Mouse (Mus musculus): Measurements from ENCODE around the gene Macrod1.

The Macrod1 gene

DNA sequence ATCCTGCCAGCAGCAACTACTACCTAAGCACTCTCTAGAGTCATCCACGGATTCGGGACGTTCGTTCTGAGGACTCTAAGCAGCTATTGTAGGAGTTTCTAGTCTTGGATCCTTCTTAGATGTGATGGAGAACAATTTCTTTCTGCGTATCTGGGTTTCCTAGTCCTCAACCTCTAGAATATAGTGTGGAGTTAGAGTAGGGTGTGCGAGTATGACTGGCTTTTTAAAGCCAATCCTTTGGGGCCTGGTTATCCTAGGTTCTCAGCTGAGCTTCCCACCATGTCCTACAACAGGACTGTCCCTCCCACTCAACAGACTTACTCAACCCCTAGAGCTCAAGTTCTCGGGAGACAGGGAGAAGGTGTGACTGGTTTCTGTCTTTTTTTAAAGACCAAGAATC is 148.7 kb downstream of the Macrod1 start:
- no peak for DNase-seq

DNA sequence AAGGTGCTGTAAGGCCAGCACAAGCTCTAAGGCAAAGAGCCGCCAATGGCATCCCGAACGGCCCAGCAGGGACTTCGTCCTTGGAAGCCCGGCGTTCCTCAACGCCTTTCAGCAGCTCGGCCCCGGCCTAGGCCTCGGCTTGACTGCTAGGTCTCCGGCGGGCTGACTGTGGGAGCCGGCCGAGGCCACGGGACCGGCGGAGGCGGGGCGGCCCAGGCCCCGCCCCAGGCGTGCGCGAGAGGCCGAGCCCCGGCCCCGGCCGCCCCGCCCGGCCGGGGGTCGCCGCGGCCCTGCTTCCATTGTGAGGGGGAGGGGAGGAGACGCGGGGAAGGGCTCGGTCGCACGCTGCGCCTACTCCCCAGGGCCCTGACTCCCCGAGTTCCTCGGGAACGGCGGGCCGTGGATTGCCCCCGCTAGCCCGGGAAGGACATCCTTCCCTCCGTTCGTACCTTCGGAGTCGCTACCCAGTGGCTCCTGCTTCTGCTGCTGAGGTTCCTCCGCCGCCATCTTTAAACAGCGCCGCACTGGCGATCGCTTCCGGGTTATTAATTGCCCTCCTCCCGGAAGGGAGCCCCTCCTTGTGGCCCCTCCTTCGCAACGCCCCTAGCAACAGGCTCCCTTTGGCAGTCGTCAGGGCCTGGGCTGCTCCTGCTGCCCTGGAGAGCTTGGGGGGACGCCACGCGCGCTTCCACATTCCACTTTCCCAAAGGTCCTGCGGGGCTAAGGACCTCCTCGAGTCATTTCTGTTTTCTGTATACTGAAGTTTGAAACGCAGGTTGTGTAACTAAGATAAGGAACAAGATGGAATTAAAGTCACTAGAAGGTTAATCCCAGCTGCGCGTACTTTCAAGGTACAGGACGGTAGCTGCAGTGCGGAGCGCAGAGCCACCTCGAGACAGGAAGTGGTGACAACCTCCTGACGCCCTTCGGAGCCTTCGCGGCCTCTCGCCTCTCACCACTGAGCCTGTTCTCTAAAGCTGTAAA is 149.4 kb downstream of the Macrod1 start, which contains the start of gene Otub1:
Gene Otub1 (minus strand): TSS at position 564 of the 984 bp plus-strand sequence.
- DNase-seq, result peak; percentile 97

DNA sequence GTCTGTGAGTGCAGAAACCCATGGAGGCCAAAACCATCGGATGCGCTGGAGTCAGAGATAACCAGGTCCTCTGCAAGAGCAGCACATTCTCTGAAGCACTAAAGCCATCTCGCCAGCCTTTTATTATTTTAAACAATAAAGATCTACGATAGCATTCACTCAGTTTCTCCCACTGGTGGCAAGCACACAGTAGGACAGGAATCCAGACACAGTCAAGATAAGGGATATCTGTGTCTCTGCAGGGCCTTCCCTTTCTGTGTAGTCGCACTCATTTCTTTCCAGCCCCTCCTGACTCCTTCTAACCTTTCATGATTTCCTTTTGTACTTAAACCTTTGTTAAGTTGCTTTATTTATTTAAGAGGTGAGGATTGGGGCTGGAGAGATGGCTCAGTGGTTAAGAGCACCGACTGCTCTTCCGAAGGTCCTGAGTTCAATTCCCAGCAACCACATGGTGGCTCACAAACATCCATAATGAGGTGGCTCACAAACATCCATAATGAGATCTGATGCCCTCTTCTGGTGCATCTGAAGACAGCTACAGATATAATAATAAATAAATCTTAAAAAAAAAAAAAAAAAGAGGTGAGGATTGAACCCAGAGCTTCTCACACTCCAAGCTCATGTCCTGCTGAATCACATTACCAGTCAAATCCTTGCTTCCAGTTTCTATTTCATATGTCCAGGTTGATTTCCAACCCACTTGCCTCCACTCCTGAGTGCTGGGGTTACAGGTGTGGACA is 153.5 kb downstream of the Macrod1 start:
- DNase-seq, result no peak

DNA sequence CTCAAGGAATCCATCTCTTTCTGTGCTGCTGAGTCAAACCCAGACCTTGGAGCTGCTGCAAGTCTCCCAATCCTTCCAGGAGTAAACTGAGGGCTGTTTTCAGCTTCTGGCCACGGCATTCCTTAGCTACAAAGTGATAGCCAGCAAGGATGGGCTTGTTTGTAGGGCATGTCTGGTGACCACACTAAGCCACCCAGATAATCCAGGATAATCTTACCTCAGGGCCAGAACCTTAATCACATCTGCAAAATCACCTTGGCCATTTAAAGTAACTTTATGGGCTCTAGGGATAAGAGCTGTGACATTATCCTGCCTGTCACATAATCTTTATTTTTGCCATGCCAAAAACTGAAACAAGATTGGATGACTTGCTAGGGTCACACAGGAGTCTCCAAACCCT is 155.6 kb downstream of the Macrod1 start:
- no peak for DNase-seq

DNA sequence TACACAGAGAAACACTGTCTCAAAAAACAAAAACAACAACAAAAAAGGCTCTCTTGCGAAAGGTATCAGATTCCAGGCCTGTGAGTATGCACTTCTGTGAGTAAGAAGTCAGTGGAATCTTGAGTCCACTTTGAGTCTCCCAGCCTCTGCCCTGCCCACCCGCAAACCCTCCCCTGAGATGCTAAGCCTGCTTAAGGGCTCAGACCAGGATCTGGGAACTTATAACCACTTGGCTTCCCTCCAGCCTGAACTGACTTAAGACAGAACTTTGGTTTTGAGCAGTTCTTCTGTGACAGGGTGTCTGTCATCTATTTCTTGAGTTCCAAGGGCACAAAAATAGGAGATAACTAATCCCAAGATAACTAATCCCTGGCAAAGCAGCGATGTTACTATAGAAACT is 156.4 kb downstream of the Macrod1 start:
- no peak for DNase-seq

DNA sequence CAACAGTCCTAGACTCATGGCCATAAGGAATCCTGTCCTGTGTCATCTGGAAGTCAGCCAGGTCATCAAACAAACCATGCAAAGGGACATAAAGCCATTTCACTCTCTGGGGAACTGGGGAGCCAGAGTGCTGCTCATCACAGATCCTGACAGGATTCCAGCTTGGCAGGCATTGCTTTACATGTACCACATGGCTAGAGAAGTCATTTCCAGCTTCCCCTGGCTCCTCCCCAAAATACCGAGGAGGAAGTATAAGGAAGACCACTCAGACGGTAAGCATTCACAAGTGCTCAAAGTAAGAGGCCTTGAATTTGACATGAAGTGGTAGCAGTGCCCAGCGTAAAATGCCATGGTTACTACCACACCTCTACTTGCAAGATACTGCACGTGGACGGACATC is 157.9 kb downstream of the Macrod1 start:
- DNase-seq, result no peak

DNA sequence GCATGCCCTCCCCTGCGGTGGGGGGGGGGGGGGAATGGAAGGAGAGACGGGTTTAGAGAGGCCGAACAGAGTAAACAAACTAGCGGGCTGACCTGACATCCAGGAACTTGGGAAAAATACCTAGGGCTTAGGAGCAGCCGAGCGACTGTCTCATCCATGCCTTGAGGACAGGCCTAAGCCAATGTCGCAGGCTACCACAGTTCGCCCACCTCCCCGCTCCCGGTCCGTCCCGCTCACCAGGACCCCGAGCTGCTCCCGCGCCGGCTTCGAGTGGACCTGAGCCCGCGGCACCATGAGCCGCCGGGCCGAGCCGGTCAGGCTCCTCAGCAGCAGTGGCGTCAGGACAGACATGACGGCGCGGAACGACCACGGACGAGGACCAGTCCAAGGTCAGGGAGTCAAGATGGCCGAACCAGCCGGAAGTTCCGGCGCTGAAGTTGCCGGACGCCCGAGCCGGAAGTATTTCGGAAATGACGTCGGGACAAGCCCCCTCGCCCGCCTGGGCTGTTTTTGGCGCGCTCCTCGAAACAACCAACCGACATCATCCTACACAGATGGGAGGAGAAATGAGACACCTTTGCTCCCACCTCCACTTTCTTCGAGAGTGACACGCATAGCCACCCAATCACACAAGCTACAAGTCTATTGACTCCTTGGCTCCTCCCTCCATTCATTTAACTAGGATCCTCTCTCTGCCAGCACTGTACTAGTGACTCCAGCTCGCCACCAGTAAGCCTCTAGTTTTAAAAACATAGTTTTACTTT is 160.7 kb downstream of the Macrod1 start, which contains the start of gene Cox8a:
Gene Cox8a (minus strand): TSS at position 455 of the 764 bp plus-strand sequence.
- DNase-seq, result peak; percentile 99

DNA sequence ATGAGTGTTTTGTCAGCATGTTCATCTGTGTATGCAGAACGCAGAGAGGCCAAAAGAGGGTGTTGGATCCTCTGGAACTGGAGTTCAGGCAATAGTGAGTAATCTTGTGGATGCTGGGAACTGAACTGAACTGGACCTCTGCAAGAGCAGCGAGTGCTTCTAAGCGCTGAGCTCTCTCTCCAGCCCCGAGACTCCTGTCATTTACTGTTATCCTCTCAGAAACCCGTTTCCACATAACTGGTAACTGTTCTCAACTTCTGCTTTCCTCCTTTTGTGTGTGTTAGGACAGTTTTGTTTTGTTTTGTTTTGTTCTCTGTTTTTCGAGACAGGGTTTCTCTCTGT is 161.3 kb downstream of the Macrod1 start:
- DNase-seq, result no peak

DNA sequence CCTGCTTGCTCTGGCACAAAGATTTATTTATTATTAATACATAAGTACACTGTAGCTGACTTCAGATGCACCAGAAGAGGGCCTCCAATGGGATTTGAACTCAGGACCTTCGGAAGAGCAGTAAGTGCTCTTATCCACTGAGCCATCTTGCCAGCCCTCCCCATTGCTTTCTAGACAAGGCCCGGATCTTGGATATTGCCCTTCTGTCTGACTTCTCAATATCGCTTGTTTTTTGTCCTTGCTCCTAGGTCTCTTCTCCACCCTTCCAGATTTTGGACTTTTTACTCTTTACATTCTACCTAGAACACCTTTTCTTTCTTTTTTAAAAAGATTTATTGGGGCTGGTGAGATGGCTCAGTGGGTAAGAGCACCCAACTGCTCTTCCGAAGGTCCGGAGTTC is 162.1 kb downstream of the Macrod1 start:
- DNase-seq, result no peak

DNA sequence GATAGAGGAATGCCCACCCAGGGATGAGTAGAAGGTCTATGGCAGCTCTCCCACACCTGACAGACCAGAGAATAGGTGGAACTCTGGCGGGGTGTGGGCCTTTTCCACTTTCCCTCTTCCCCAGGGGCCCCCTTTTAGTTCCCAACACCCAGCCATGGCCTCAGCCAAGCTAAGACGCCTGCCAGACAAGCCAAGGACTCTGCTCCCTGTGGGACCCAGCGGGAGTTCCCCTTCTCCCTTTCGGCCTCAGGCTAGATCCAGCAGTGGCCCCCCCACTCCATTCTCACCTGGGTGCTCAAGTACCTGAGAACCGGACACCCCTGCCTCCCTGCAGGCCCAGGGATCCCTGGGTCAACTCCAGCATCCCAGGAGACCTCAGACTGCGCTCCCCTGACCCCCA is 165.6 kb downstream of the Macrod1 start:
- DNase-seq, result no peak

DNA sequence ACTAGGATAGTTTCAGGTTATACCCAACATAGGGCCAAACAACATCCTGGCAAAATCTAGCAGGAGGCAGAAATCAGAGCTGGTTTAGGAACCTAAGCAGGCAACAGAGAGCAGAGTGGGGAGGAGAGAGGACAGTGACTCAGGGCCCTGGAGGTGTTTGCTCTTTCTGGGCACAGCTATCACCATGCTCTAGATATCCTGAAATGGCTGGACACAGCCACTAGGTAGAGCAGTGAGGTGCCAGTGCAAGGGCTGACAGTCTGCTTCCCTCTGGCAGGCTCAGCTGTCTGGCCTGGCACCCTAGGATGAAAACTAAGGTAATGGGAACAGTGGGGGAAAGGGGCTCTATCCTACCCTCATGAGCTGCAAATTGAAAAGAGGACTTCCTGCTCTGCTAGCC is 166.9 kb downstream of the Macrod1 start:
- no peak for DNase-seq

DNA sequence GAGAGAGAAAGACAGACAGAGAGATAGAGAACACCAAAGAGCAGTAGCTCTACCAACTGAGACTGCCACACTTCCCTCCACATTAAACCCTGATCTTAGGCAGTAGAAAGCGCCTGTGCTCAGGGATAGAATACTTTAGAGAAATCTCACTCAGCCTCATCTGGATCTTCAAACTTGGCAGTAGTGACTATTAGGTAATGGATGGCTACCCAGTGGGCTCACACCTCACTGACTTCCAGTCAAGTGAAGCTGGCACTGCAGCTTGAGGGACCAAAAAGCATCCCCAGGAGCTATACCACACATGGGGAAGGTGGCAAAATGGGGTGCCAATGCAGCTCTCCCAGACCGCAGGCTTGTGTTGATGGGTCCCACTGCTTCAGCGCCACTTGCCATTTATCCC is 167.6 kb downstream of the Macrod1 start:
- DNase-seq, result no peak

DNA sequence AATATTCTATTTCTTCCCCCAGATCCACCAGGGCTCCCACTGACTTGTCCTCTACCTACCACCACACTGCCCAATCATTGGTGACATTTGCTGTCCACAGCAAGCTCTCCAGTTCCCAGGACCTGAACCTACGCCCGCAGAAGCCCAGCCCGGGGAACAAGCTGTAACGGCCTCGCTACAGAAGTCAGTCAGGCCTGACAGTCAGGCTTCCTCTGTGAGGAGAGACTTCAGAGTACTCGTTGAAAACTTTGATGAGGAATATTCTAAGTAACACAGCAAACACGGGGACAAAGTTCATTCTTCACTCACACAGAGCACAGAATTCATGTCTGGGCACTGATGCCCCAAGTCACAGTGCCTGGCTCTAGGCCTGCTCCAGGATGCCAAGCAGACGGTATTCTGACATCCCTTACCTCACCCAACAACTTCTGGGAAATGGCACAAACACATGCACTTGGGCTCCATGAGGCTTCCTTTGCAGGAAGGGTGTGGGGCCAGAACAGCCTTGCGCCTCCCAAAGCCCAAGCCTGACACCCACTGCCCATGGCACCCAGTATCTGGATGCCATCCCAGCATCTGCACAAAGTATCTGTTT is 168.6 kb downstream of the Macrod1 start:
- no peak for DNase-seq

DNA sequence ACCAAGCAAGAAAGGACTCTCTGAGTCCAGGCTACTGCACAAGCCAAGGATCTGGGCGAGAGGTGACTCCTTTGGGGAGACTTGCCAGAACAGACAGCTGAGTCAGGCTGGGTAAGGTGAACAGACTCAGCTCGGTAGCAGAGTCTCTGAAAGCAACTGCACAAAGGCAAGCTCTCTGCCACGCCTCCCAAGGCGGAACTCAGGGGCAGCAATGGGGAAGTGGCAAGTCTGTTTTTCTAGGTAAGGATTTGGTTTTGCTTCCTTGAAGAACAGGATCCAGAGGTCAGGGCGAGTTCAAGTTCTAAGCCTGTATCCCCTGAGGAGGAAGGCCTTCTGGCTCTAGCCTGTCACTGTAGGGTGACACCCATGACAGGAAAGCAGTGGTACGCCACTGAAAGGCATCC is 169.9 kb downstream of the Macrod1 start:
- no peak for DNase-seq

DNA sequence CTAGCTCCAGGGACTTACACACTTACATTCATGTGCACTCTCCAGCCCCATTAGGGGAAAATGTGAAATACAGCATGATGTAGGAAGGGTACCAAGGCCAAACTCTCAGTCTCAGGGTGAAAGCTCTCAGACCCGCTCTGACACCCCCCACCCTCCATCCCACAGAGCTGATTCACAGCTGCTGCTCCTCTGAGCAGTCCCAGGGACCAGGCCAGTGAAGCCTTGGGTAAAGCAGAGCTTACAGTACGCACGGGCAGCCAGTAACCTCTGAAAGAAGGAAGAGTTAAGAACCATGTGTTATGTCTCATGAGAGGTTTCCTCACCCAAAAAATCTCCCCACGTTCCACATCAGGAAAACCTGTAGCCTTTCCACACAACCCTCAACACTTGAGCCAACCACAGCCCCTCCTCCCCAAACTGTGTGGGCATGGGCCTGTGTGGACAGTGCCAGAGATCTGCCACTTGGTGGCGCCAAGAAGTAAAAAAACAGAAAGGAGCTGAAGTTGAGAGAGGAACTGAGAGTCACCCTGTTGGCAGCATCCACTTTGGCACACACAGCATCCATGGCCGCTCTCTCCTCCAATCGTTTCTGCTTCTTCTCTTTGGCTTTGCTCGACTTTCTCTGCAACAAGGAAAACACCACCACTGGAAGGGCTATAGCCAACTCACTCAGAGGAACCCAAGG is 178.1 kb downstream of the Macrod1 start:
- peak; percentile 75 for DNase-seq

DNA sequence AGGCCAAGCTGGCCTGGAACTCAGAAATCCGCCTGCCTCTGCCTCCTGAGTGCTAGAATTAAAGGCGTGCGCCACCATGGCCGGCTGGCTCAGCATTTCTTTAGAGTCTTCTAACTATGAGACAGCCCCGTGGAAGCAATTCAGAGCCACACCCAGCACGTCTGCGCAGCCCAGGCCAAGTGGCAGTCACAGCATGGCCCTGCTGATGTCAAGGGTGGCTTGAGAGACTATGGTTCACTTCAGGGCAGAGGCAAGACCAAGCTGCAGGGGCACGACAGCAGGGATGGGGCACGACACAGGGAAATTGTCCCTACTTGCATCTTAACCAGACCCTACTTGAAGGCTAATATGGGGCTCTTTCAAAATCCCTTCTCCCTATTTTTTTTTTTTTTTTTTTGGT is 178.9 kb downstream of the Macrod1 start:
- DNase-seq, result no peak

DNA sequence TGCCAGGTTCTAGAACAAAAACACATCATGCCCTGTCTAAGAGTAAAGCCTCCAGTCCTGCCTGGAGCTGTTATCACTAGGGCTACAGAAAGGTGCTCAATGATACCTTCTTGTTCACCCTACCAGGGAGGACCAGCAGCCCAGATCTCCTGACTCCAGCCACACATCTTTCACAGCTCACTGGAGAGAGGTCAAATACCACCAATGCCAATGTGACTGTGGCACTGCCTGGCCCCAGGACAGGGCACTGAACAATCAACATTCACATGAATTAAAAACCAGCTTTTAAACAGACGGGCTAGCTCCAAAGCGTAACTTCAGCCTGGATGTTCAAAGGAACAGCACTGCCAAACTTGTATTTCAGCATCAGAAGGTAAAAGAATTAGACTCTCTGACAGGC is 179.4 kb downstream of the Macrod1 start:
- no peak for DNase-seq

DNA sequence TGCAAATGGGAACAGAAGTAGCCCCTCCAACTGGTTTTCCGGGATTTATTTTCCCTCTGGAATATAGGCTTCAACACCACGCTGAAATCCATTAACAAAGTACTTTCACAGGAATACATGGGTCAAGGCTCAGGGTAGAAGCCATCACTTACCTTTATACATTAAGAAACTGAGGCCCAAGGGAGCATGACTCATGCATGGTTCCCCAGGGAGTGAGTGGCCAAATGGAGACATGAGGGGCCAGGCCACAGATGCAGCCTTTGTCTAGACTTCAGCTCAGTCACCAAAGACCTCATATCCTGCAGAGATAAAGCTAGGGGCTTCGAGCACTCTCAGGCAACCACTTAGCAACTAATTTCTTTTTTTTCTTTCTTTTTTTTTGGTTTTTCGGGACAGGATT is 180.1 kb downstream of the Macrod1 start:
- DNase-seq, result no peak

DNA sequence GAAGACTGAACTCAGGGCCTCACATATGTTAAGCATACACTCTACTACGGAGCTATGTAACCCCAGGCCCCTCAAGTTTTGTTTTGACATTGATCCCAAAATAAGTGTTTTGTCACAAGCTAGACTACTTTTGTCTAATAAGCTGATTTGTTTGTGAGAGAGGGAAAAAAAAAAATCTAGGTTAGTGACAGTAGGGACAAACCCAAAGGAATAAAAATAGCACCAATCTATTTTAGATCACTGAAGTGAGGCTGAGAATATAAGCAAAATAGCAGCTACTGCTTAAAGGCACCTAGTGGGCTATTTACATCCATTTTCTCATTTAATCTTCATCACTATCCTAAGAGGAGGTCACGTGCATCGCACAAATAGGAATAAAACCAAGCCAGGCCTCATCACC is 183.0 kb downstream of the Macrod1 start:
- no peak for DNase-seq

DNA sequence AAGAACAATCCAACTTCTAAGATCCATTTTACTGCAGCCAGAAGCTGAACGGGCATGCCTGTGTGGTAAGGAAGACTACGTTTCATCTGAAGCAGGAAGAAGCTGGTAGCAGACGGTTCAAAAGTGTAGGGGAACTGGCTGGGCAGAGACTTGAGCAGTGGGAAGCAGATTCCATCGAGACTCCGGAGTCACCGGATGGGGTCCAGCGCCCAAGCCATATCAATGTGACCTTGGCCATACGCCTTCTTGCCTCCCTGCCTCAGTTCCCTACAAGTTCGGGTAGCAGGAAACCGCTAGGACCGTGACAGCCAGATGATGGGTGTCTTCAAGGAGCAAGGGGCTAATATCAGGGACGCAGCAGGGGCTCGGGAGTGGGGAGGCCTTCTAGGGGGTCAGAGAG is 183.7 kb downstream of the Macrod1 start:
- peak; percentile 15 for DNase-seq

DNA sequence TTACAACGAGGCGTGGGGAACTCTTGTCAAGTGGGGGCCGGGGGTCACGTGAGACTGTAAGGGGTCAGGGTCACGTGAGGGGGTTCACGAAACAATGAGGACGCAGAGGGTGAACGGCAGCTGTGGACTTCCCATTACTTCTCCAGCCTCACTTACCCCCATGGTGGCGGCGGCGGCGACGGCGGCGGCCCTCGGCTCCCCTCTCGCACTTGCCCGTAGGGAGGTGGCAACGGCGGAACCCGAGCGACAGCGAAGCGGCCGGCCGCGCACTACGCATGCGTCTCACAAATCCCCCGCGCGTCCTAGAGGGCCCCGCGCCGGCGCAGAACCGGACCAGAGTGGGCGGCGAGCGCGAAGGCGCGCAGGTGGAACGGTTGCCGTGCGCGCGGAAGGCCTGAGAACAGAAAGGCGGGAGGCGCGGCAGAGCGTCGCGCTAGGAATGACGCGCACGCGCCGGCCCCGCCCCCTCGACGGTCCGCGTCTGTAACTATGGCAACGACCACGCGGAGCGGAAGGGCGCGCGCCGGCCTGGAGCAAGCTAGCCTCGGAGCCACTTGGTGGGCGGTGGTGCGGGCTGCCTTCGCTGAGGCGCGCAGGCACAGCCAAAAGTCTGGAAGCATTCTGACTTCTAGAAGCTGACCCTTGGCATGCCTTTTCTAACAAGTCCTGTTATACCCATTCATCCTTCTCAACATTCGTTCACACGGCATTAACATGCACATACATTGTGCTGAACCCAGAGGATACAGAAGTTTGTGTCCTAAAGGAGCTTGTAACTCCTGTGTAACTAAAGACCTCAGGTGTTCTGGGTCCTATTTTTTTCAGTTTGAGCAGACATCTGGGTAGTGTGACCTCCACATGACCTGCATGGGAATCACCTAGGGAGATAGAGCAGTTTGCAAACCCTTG is 184.4 kb downstream of the Macrod1 start, which contains the start of gene Naa40:
Gene Naa40 (minus strand): TSS at position 402 of the 909 bp plus-strand sequence.
- DNase-seq, result peak; percentile 98

Measured in embryo, embryonic 11 days (tissue).